Mouse (Mus musculus): Measurements from ENCODE around the gene Slc38a8. TPM values are rescaled to one million over a fixed set of nuclear protein-coding genes. Genes with fewer than 3 reads are reported as not detected.

Gene Slc38a8
- polyA plus RNA-seq (2015; fragmentation: Nextera tagmentation; extraction: Ambion mirVana): not detected in 2 replicates

DNA sequence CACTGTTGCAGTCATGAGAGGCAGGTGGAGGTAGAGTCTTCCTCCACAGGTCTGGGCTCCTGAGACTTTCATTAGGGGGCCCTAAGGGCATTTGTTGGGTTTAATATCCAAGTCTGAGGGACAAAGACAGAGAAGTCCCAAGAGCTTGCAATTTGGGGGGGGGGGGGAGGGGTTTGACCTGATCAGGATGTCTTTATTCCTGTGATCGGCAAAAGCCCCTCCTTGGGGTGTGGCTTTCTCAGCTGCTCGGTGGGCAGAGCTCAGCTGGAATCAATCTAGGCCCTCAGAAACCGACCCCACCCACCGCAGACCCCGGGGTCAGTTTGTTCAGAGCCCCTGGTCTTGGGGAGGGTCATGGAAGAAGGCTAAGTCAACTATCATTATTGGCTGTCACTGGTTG, at the start of gene Slc38a8:
Gene Slc38a8, minus strand, starts transcription at position 101 of the 400 bp plus-strand sequence.

DNA sequence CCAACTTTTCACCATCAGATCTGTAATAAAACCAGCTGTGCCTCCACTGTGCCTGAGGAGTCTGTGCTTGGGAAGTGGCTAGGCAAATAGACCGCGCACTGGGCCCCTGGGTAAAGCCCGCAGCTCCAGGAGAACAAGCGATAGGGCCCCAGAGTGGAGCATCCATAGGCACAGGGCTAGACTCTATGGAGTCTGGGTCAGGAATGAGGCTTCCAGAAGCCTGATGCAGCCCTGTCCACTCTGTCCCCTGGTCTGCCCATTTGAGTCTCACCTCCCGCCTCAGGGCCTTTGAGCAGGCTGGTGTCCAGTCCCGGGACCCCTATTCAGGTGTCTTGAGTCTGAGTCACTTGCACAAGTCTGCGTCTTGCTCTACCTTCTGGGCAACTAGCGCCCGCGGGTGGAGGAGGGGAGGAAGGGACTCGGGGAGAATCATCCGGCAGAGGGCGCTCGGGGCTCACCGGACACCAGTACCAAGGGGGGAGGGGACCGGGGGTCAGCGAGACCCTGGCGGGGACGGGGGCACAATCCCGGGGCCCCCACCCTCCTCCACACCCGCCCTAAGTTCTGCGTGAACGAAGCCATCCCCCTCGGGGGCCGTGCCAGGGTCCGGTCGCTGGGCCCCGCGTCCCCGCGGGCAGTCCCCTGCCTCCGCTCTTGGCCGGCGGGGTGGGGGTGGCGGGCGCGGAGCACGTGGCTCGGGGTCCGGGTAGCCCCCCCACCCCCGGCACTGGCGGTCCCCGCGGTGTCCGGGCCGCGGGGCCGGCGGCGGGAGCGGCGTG, 55.1 kb downstream of the Slc38a8 start, which contains the start of gene Necab2:
Gene Necab2, plus strand, starts transcription at position 509 of the 779 bp plus-strand sequence.

DNA sequence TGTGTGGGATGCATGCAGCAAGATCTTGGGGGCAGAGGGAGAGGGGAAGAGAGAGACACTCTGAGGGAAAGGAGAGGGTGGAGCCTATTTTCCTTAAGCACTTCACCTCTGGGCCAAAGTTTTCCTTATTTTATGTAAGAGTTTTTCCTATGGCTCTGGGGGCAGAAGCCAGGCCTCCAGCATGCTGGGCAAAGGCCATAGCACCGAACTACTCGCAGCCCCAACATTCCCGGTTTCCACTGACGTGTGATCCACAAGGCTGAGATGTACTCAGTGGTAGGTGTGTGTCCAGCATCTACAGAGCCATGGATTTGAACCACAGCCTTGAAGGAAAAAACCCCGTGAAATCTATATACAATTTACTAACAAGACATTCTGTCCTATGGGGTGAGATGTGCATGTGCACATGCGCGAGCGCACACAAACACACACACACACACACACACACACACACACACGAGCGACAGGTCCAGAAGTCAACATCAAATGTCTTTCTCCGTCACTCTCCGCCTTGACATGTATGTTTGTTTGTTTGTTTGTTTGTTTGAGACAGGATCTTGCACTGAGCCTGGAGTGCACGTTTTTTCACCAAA, 67.8 kb downstream of the Slc38a8 start, which contains the start of gene Osgin1:
Gene Osgin1, plus strand, starts transcription at position 543 of the 593 bp plus-strand sequence.

Other genes with a start within 250 kb of the Slc38a8 start
- 954 and 955 TPM in 2 replicates for gene Hsbp1, start 157.2 kb downstream of the Slc38a8 start, polyA plus RNA-seq (2015; fragmentation: Nextera tagmentation; extraction: Ambion mirVana)
- gene Mlycd, start 106.8 kb downstream of the Slc38a8 start, polyA plus RNA-seq (2015; fragmentation: Nextera tagmentation; extraction: Ambion mirVana): 21.8 and 22.4 TPM in 2 replicates
- gene Osgin1, start 67.6 kb downstream of the Slc38a8 start, polyA plus RNA-seq (2015; fragmentation: Nextera tagmentation; extraction: Ambion mirVana): 0.46 and 0.60 TPM in 2 replicates
- gene Necab2, start 55.0 kb downstream of the Slc38a8 start, polyA plus RNA-seq (2015; fragmentation: Nextera tagmentation; extraction: Ambion mirVana): 58.0 and 62.3 TPM in 2 replicates
- gene Mbtps1, start 57.0 kb upstream of the Slc38a8 start, polyA plus RNA-seq (2015; fragmentation: Nextera tagmentation; extraction: Ambion mirVana): 38.1 and 43.1 TPM in 2 replicates
- 89.8 and 103 TPM in 2 replicates for gene Hsdl1, start 73.5 kb upstream of the Slc38a8 start, polyA plus RNA-seq (2015; fragmentation: Nextera tagmentation; extraction: Ambion mirVana)
- gene Dnaaf1, start 73.5 kb upstream of the Slc38a8 start, polyA plus RNA-seq (2015; fragmentation: Nextera tagmentation; extraction: Ambion mirVana): 0.41 and 0.52 TPM in 2 replicates
- gene Taf1c, start 103.5 kb upstream of the Slc38a8 start, polyA plus RNA-seq (2015; fragmentation: Nextera tagmentation; extraction: Ambion mirVana): 8.4 and 10.5 TPM in 2 replicates
- 0.08 TPM in 1 of 2 replicates, not detected in the other for gene Adad2, start 111.0 kb upstream of the Slc38a8 start, polyA plus RNA-seq (2015; fragmentation: Nextera tagmentation; extraction: Ambion mirVana)
- 0.19 and 0.27 TPM in 2 replicates for gene Kcng4, start 134.0 kb upstream of the Slc38a8 start, polyA plus RNA-seq (2015; fragmentation: Nextera tagmentation; extraction: Ambion mirVana)
- gene Wfdc1, start 164.7 kb upstream of the Slc38a8 start, polyA plus RNA-seq (2015; fragmentation: Nextera tagmentation; extraction: Ambion mirVana): 19.4 and 20.1 TPM in 2 replicates
- 0.50 and 0.62 TPM in 2 replicates for gene Atp2c2, start 198.3 kb upstream of the Slc38a8 start, polyA plus RNA-seq (2015; fragmentation: Nextera tagmentation; extraction: Ambion mirVana)

Data from neural tube, postnatal 0 days (tissue).